Mouse (Mus musculus) embryo, embryonic 10.5 days (tissue): ENCODE data around the gene Zfp973.
"Not testable (repeated sequence)": the region's sequence is repeated elsewhere in the genome, so short reads cannot be mapped to it uniquely, and the experiment has no call there.

ENCODE experiments used
- DNase-seq: peaks from one replicate; pipeline ENCODE4 v3.0.0-alpha.2; 2015; ENCODE audit warnings: low spot score

Zfp973 gene

GRCm38 (mm10) chr2:176670222-176670621, at the start of gene Zfp973:
Gene Zfp973, plus strand, starts transcription at chr2:176670522.
- not testable (repeated sequence) for DNase-seq

GRCm38 (mm10) chr2:176636244-176636643, 34.1 kb upstream of the Zfp973 start, which contains the start of gene Gm14308:
Gene Gm14308, minus strand, starts transcription at chr2:176636344.
- DNase-seq, result not testable (repeated sequence)

GRCm38 (mm10) chr2:176708051-176708450, 37.7 kb downstream of the Zfp973 start, which contains the start of gene Gm14305:
Gene Gm14305, plus strand, starts transcription at chr2:176708328.
- DNase-seq, result not testable (repeated sequence)
